Mouse (Mus musculus) forebrain, postnatal 0 days (tissue): ENCODE results near the gene Herpud1. TPM values are rescaled to one million over a fixed set of nuclear protein-coding genes. Genes with fewer than 3 reads are reported as not detected.

Source experiments
- ATAC-seq: fragments of 200-750 bp; cut with Nextera tagmentation; 2 replicates; pipeline ENCODE4 v1.8.0; 2017; ENCODE audit warnings: mild to moderate bottlenecking, moderate library complexity
- DNase-seq: peaks from one replicate; pipeline ENCODE4 v3.0.0-alpha.2; 2015
- H3K27ac ChIP-seq: fragments of 300-500 bp; sonication (generic); 2 replicates; pipeline ENCODE4 v1.5.1; 2014; ENCODE audit warnings: low read depth, mild to moderate bottlenecking, antibody characterized with exemption, low read length, moderate library complexity, mixed read lengths
- H3K27me3 ChIP-seq: fragments of 300-500 bp; sonication (generic); 2 replicates; pipeline ENCODE4 v1.6.1; 2014; ENCODE audit warnings: mild to moderate bottlenecking, low read length, mixed read lengths; ENCODE audit not compliant: insufficient read depth
- H3K36me3 ChIP-seq: fragments of 300-500 bp; sonication (generic); 2 replicates; pipeline ENCODE4 v1.6.1; 2014; ENCODE audit warnings: mild to moderate bottlenecking, moderate library complexity; ENCODE audit not compliant: insufficient read depth
- H3K4me1 ChIP-seq: fragments of 300-500 bp; sonication (generic); 2 replicates; pipeline ENCODE4 v1.6.1; 2014; ENCODE audit warnings: antibody characterized with exemption; ENCODE audit not compliant: insufficient read depth
- H3K4me2 ChIP-seq: fragments of 300-500 bp; sonication (generic); 2 replicates; pipeline ENCODE4 v1.6.1; 2014; ENCODE audit warnings: low read depth, mild to moderate bottlenecking, moderate library complexity
- H3K4me3 ChIP-seq: fragments of 300-500 bp; sonication (generic); 2 replicates; pipeline ENCODE4 v1.5.1; 2014; ENCODE audit warnings: low read depth, low read length, mixed read lengths
- H3K9ac ChIP-seq: fragments of 300-500 bp; sonication (generic); 2 replicates; pipeline ENCODE4 v1.6.1; 2014; ENCODE audit warnings: mild to moderate bottlenecking
- H3K9me3 ChIP-seq: fragments of 300-500 bp; sonication (generic); 2 replicates; pipeline ENCODE4 v1.6.1; 2016; ENCODE audit warnings: low read length
- CTCF ChIP-seq: sonication (generic); IDR thresholded peaks from 2 replicates; pipeline ENCODE4 v1.5.1; 2016; ENCODE audit warnings: antibody characterized with exemption, control low read depth, low read depth
- WGBS: fragments of 180-500 bp; shearing (Covaris S2); extraction: QIAGEN DNeasy Blood & Tissue Kit; methylation state at CpG from one replicate; pipeline ENCODE4 v1.1.7; 2014; 5-methylcytosine and 5-hydroxymethylcytosine counted together
- polyA plus RNA-seq: library from polyadenylated mRNA; unstranded; fragments of >200 nt; fragmentation: Nextera tagmentation; extraction: Ambion mirVana; gene quantifications from 2 replicates; pipeline ENCODE4 v1.2.1, GENCODE M21; 2015
- total RNA-seq: library from RNA; depleted of rRNA; stranded (reverse); fragments of >200 nt; gene quantifications from 2 replicates; pipeline ENCODE4 v1.2.3, GENCODE M21; 2014

Herpud1 gene
- total and polyA plus RNA-seq, 2 experiments from 2014 or later, result 63.4 to 79.7 TPM

DNA sequence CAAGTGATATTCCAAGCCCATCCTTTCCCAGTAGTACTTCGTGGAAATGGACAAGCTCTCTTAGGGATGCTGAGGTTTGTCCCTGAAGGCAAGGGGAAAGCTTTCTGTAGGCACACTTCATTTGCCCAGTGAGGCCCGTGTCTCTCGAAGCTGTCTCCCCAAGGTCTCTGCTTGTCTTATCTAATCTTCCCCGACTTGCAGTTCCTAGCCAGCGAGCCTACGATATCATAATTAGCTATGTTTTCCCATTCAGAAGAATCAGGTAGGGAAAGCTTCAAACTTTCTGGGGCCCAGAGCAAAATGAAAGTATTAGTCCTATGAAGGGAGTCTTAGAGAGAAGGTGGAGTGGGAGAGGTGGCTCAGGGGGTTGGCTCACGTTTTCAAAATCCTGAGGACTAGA is 2.1 kb upstream of the Herpud1 start:
- ATAC-seq, result no peak
- Histone ChIP-seq H3K4me2 (no peak overlapping the region), H3K9me3 (no peaks in the 10 kb centered on the region), H3K27me3 (no peaks in the 10 kb centered on the region), H3K4me1 (peaks cover 11% of the 10 kb centered on the region), H3K27ac (no peak overlapping the region), H3K36me3 (no peaks in the 10 kb centered on the region), H3K4me3 (no peak overlapping the region), H3K9ac (no peak overlapping the region)
- no peak for DNase-seq
- TF ChIP-seq CTCF, result no peak
- WGBS, result 91% methylated on average over 7 of the region's 7 CpGs

DNA sequence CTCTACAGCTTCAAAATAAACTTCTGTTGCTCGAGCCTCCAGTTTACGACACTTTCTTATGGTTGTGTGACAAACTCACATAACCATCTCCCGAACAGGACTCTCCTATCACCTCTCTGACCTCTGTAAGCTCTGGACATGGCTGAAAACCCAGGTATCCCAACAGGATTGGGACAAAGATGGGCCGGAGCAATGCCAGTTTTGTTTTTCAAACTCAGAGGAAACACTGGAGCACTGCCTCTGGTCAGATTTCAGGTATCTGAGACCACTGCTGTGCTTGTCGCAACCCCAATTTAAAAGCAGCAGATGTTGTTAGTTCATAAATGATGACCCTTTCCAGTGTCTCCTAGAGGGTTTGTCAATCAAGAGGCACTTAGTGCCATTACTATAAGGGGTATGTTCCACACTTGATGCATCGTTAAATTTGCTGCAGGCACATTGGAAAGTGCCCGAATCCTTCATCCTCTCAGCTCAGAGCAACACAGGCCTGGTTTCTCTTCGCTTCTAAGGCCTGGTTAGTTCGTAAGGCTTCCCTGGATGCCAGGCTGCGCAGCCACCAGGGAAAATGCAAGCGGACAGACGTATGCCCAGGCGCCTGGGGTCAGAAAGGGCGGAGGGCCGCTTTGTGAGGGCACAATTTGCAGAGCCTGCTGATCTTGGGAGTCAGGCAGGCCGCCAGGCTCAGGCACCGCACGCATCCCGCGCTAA is 578 bp upstream of the Herpud1 start:
- H3K36me3 ChIP-seq, result peaks cover 14% of the 10 kb centered on the region
- ATAC-seq (peak; percentile 54), DNase-seq (no peak)
- H3K27ac ChIP-seq, result peak overlapping the region; percentile 93
- no peaks in the 10 kb centered on the region for H3K9me3 ChIP-seq
- H3K27me3 ChIP-seq, result no peaks in the 10 kb centered on the region
- peak overlapping the region; percentile 81 for H3K4me3 ChIP-seq
- peak overlapping the region; percentile 96 for H3K9ac ChIP-seq
- peaks cover 11% of the 10 kb centered on the region for H3K4me1 ChIP-seq
- peak overlapping the region; percentile 91 for H3K4me2 ChIP-seq
- WGBS, result 25% methylated on average over 20 of the region's 20 CpGs
- no peak for TF ChIP-seq CTCF

DNA sequence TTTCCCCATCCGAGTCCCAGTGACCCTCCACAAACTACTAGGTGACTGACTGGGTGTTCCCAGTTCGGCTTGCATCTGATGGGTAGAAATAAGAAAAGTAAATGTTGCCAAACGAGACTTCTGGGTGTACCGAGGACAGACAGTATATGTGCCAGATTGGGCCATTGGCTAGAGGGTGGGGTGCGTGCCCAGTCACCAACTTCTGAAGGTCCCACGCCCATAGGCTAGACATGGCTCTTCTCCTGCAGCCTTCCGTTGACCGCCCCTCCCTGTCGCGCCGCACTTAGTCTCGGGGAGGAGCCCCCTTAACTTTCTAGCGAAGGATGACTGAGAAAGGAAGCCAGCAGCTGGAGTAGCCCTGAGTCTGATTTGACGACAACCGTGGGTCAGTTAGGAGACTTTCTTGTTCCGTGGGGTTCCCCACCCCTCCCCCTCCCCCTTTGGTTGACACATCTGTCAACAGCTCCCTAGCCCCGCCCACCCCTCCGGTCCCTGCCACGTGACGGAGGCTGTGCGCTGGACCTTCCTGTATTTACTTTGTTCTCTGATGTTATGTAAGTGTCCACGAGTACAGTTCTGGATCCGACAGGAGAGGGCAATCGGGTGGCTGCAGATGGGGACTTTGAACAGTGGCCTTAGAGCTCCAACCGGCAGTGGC is 918 bp downstream of the Herpud1 start:
- peak overlapping the region; percentile 96 for H3K9ac ChIP-seq
- TF ChIP-seq CTCF, result no peak
- H3K4me2 ChIP-seq, result peak overlapping the region; percentile 91
- peak; percentile 71 for DNase-seq
- H3K9me3 ChIP-seq, result no peaks in the 10 kb centered on the region
- WGBS, result under 1% methylated on average over 25 of the region's 25 CpGs
- peaks cover 11% of the 10 kb centered on the region for H3K4me1 ChIP-seq
- H3K36me3 ChIP-seq, result peaks cover 29% of the 10 kb centered on the region
- ATAC-seq, result no peak
- no peaks in the 10 kb centered on the region for H3K27me3 ChIP-seq
- H3K4me3 ChIP-seq, result peak overlapping the region; percentile 81
- H3K27ac ChIP-seq, result peak overlapping the region; percentile 93

DNA sequence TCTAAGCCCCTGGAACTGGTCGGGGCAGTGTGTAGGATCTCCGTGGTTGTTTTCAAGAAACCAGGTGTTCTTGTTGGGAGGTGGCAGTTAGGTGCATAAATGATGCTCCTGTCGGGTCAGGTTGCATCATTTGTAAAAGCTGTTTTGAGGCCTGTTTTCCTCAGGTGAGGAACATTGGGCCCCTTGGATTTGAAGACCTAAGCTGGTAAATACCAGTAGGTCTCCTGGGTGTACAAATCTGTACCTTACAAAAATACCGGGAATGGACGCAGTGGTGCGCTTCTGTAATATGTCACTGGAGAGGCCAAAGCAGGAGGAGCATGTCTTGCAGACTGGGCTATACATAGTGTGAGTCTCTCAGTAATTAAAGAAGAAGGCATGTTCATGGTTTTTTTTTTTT is 1.5 kb downstream of the Herpud1 start:
- Histone ChIP-seq H3K9me3 (no peaks in the 10 kb centered on the region), H3K27me3 (no peaks in the 10 kb centered on the region), H3K36me3 (peaks cover 35% of the 10 kb centered on the region), H3K27ac (no peak overlapping the region), H3K4me3 (peak overlapping the region; percentile 81), H3K4me2 (peak overlapping the region; percentile 91), H3K9ac (peak overlapping the region; percentile 96), H3K4me1 (peaks cover 11% of the 10 kb centered on the region)
- ATAC-seq, result no peak
- WGBS, result 31% methylated on average over 6 of the region's 6 CpGs
- no peak for TF ChIP-seq CTCF
- DNase-seq, result no peak

DNA sequence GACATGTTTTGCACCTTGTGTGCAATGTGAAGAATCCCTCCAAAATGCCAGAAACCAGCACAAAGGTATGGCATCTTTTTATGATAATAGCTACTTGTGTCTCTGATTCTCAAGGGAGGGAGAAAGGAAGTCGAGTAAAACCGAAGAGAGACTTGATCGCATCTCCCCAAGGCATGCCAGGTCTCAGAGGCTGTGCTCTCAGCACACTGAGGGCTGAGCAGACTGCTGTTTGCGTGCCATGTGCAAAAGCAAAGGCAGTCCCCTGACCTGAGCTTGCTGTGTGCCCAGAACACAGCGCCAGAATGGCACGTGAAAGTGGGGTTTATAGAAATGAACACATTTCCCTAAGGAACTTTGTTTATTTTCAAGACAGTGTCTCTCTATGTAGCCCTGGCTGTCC is 3.3 kb downstream of the Herpud1 start:
- H3K27ac ChIP-seq, result no peak overlapping the region
- no peak for TF ChIP-seq CTCF
- H3K4me1 ChIP-seq, result peaks cover 11% of the 10 kb centered on the region
- no peaks in the 10 kb centered on the region for H3K27me3 ChIP-seq
- DNase-seq (no peak), ATAC-seq (no peak)
- no peak overlapping the region for H3K9ac ChIP-seq
- H3K4me2 ChIP-seq, result no peak overlapping the region
- peaks cover 50% of the 10 kb centered on the region for H3K36me3 ChIP-seq
- no peak overlapping the region for H3K4me3 ChIP-seq
- H3K9me3 ChIP-seq, result no peaks in the 10 kb centered on the region
- WGBS, result 91% methylated on average over 6 of the region's 6 CpGs

DNA sequence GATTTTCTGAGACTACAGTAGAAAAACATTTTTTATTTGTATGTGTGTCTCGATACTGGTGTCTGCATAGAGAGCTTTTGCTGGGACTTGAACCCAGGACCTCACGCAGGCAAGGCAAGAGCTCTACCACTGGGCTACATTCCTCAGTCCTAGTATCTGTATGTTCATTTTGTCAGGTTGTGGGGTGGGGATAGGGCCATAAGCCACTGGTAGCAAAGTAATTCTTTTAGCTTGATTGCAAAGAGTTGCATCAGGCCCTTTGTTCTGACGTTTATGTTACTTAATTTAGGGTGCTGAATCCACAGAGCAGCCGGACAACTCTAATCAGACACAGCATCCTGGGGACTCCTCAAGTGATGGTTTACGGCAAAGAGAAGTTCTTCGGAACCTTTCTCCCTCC is 4.2 kb downstream of the Herpud1 start:
- no peak for TF ChIP-seq CTCF
- H3K4me1 ChIP-seq, result peaks cover 9% of the 10 kb centered on the region
- ATAC-seq, result no peak

DNA sequence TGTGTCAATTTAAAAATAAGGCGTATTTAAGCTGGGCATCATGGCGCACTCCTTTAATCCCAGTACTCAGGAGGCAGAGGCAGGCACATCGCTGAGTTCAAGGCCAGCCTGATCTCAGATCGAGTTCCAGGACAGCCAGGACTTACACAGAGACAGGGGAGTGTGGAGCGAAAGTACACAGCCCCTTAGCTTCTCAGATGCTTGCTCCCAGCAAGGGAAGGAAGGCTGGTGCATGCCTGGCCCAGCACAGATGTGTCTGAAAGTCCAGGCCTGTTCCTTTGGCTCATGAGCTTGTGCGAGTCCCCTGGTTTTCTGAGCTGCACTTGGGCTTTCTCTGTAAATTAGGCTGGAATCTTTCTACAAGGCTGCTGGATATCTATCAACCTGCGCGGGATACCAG is 4.7 kb downstream of the Herpud1 start:
- no peak overlapping the region for H3K4me2 ChIP-seq
- WGBS, result 96% methylated on average over 8 of the region's 8 CpGs
- H3K27me3 ChIP-seq, result no peaks in the 10 kb centered on the region
- ATAC-seq (no peak), DNase-seq (no peak)
- H3K4me1 ChIP-seq, result peaks cover 5% of the 10 kb centered on the region
- H3K4me3 ChIP-seq, result no peak overlapping the region
- no peaks in the 10 kb centered on the region for H3K9me3 ChIP-seq
- no peak for TF ChIP-seq CTCF
- H3K9ac ChIP-seq, result no peak overlapping the region
- H3K36me3 ChIP-seq, result peaks cover 63% of the 10 kb centered on the region
- H3K27ac ChIP-seq, result no peak overlapping the region

More for the DNA sequence above, 4.2 kb downstream of the Herpud1 start:
- H3K27me3 ChIP-seq, result no peaks in the 10 kb centered on the region
- H3K4me3 ChIP-seq, result no peak overlapping the region
- H3K9me3 ChIP-seq, result no peaks in the 10 kb centered on the region
- no peak for DNase-seq
- 94% methylated on average over 6 of the region's 6 CpGs for WGBS
- H3K27ac ChIP-seq, result no peak overlapping the region
- no peak overlapping the region for H3K9ac ChIP-seq
- peaks cover 58% of the 10 kb centered on the region for H3K36me3 ChIP-seq
- no peak overlapping the region for H3K4me2 ChIP-seq
